Mouse (Mus musculus): ENCODE data around the gene Bnc2.

DNA sequence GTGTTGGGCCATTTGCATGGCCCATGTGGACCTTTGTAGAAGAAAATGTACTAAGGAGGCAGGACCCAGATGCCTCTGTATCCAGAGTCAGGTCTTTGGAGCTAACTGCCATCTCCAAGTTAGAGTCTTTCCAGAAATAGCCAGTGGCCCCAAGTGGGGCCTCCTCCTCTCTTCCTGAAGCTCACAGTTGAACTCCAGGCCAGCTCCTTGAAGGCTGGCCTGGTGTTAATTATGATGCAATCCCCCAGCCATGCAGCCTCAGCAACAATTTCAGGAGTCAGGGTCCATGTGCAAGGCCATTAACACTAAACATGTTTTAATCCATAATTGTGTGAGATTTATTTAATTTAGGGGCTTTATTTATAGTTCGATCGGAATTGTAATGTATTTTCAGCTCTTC, 427.7 kb downstream of the Bnc2 start:
- TF ChIP-seq CTCF (conservative IDR thresholded peaks at IDR 0.05; ENCODE audit: low read length) (no peak), POU5F1 (IDR thresholded peaks at IDR 0.05; ENCODE audit: borderline replicate concordance, low read length) (no peak), NANOG (IDR thresholded peaks at IDR 0.05; ENCODE audit: borderline replicate concordance, low read length) (no peak)
